Mouse (Mus musculus) erythroblast, embryonic 14.5 days (primary cell): ENCODE data around the gene D630045J12Rik.

Experiments used
- GATA1 ChIP-seq: IDR thresholded peaks from 2 replicates; pipeline ENCODE4 v1.6.1; 2012; ENCODE audit warnings: low read length, inconsistent platforms, mixed read lengths
- TAL1 ChIP-seq: IDR thresholded peaks from 3 replicates; pipeline ENCODE4 v1.6.1; 2012; ENCODE audit warnings: low read length, inconsistent platforms, mixed read lengths

- no peak for TF ChIP-seq GATA1
- TF ChIP-seq TAL1 = no peak
Measured at GRCm38 (mm10) chr6:38125462-38125861, 128.3 kb downstream of the D630045J12Rik start.
